Mouse (Mus musculus) embryonic facial prominence, embryonic 11.5 days (tissue): ENCODE data around the gene Speer4d. TPM values are rescaled to one million over a fixed set of nuclear protein-coding genes. Genes with fewer than 3 reads are reported as not detected.
A peak's percentile ranks its signal among the peaks of the same experiment; 100 is the strongest.
"Not testable (repeated sequence)": the region's sequence is repeated elsewhere in the genome, so short reads cannot be mapped to it uniquely, and the experiment has no call there.

Source experiments
- ATAC-seq: fragments of 200-750 bp; cut with Nextera tagmentation; replicated peaks from 2 replicates; pipeline ENCODE4 v1.8.0; 2017; ENCODE audit warnings: low read depth; ENCODE audit not compliant: insufficient number of reproducible peaks, low FRiP score, low TSS enrichment
- DNase-seq: peaks from one replicate; pipeline ENCODE4 v3.0.0-alpha.2; 2015; ENCODE audit warnings: low spot score
- H3K27ac ChIP-seq: fragments of 300-500 bp; sonication (generic); replicated peaks from 2 replicates; pipeline ENCODE4 v1.5.1; 2014; ENCODE audit warnings: mild to moderate bottlenecking, low read depth, low read length, control low read depth
- H3K27me3 ChIP-seq: fragments of 300-500 bp; sonication (generic); 2 replicates; pipeline ENCODE4 v1.6.1; 2014; ENCODE audit warnings: mild to moderate bottlenecking, low read length, moderate library complexity, mixed read lengths; ENCODE audit not compliant: control insufficient read depth, insufficient read depth
- H3K36me3 ChIP-seq: fragments of 300-500 bp; sonication (generic); replicated peaks from 2 replicates; pipeline ENCODE4 v1.6.1; 2014; ENCODE audit warnings: low read depth, mild to moderate bottlenecking, low read length, moderate library complexity, mixed read lengths; ENCODE audit not compliant: control insufficient read depth, insufficient read depth
- H3K4me1 ChIP-seq: fragments of 300-500 bp; sonication (generic); 2 replicates; pipeline ENCODE4 v1.6.1; 2014; ENCODE audit warnings: low read length, mixed read lengths; ENCODE audit not compliant: control insufficient read depth, insufficient read depth
- H3K4me2 ChIP-seq: fragments of 300-500 bp; sonication (generic); 2 replicates; pipeline ENCODE4 v1.6.1; 2014; ENCODE audit warnings: low read depth, mild to moderate bottlenecking, control low read depth, low read length, moderate library complexity
- H3K4me3 ChIP-seq: fragments of 300-500 bp; sonication (generic); 2 replicates; pipeline ENCODE4 v1.5.1; 2014; ENCODE audit warnings: low read depth, low read length, control low read depth
- H3K9ac ChIP-seq: fragments of 300-500 bp; sonication (generic); replicated peaks from 2 replicates; pipeline ENCODE4 v1.6.1; 2014; ENCODE audit warnings: mild to moderate bottlenecking, control low read depth, low read length
- H3K9me3 ChIP-seq: fragments of 300-500 bp; sonication (generic); replicated peaks from 2 replicates; pipeline ENCODE4 v1.6.1; 2016; ENCODE audit warnings: mild to moderate bottlenecking, low read length, inconsistent platforms, mixed read lengths; ENCODE audit not compliant: control insufficient read depth
- WGBS: fragments of 180-500 bp; shearing (Covaris S2); extraction: QIAGEN DNeasy Blood & Tissue Kit; methylation state at CpG from one replicate; pipeline ENCODE4 v1.1.7; 2014; 5-methylcytosine and 5-hydroxymethylcytosine counted together
- polyA plus RNA-seq: library from polyadenylated mRNA; unstranded; fragments of >200 nt; fragmentation: Nextera tagmentation; extraction: Ambion mirVana; gene quantifications from 2 replicates; pipeline ENCODE4 v1.2.1, GENCODE M21; 2014

Gene Speer4d
- polyA plus RNA-seq, 1 experiment from 2014 or later = not detected

GRCm38 (mm10) chr5:15616195-15616594 is 2.7 kb upstream of the Speer4d start:
- not testable (repeated sequence) for H3K27ac ChIP-seq, H3K4me2 ChIP-seq, DNase-seq, ATAC-seq, H3K4me1 ChIP-seq, H3K27me3 ChIP-seq, H3K9ac ChIP-seq, H3K36me3 ChIP-seq, H3K9me3 ChIP-seq, H3K4me3 ChIP-seq
- WGBS = 73% methylated on average over 3 of the region's 3 CpGs

GRCm38 (mm10) chr5:15628136-15628535 is 9.3 kb downstream of the Speer4d start:
- DNase-seq = not testable (repeated sequence)
- 25% methylated on average over 1 of the region's 1 CpGs for WGBS

GRCm38 (mm10) chr5:15630068-15630467 is 11.2 kb downstream of the Speer4d start:
- not testable (repeated sequence) for H3K27ac ChIP-seq, H3K36me3 ChIP-seq, H3K27me3 ChIP-seq, ATAC-seq, H3K4me3 ChIP-seq, H3K9ac ChIP-seq, H3K9me3 ChIP-seq, H3K4me1 ChIP-seq, H3K4me2 ChIP-seq
- WGBS = 35% methylated on average over 5 of the region's 5 CpGs
- DNase-seq = peak; percentile 18

More at GRCm38 (mm10) chr5:15628136-15628535, 9.3 kb downstream of the Speer4d start:
- H3K4me3 ChIP-seq, H3K27me3 ChIP-seq, ATAC-seq, H3K27ac ChIP-seq, H3K4me2 ChIP-seq, H3K9ac ChIP-seq, H3K36me3 ChIP-seq, H3K4me1 ChIP-seq, H3K9me3 ChIP-seq: not testable (repeated sequence)

GRCm38 (mm10) chr5:15637637-15638036 is 18.8 kb downstream of the Speer4d start:
- H3K4me1 ChIP-seq, H3K9ac ChIP-seq, DNase-seq, H3K27me3 ChIP-seq, H3K36me3 ChIP-seq, H3K4me3 ChIP-seq, H3K4me2 ChIP-seq, H3K27ac ChIP-seq, H3K9me3 ChIP-seq: not testable (repeated sequence)
- peak; percentile 78; the same call in 1 of the 2 replicates for ATAC-seq
- WGBS = 63% methylated on average over 2 of the region's 2 CpGs

- H3K36me3 ChIP-seq, H3K4me1 ChIP-seq, H3K4me3 ChIP-seq, H3K27ac ChIP-seq, H3K27me3 ChIP-seq, H3K9ac ChIP-seq, H3K9me3 ChIP-seq, H3K4me2 ChIP-seq, ATAC-seq: not testable (repeated sequence)
- WGBS = 28% methylated on average over 6 of the region's 6 CpGs
- peak; percentile 25 for DNase-seq
Measured at GRCm38 (mm10) chr5:15645707-15646106, 26.8 kb downstream of the Speer4d start.

- not testable (repeated sequence) for H3K27ac ChIP-seq, H3K27me3 ChIP-seq, H3K9ac ChIP-seq, H3K4me2 ChIP-seq, H3K4me1 ChIP-seq, ATAC-seq, H3K9me3 ChIP-seq, H3K4me3 ChIP-seq, H3K36me3 ChIP-seq
- WGBS = 86% methylated on average over 2 of the region's 2 CpGs
- peak; percentile 8 for DNase-seq
Measured at GRCm38 (mm10) chr5:15652334-15652733, 33.5 kb downstream of the Speer4d start.

- DNase-seq, H3K9me3 ChIP-seq, H3K36me3 ChIP-seq, H3K27ac ChIP-seq, H3K9ac ChIP-seq, ATAC-seq, H3K4me1 ChIP-seq, H3K4me2 ChIP-seq, H3K4me3 ChIP-seq, H3K27me3 ChIP-seq: not testable (repeated sequence)
- WGBS = 58% methylated on average over 1 of the region's 1 CpGs
Measured at GRCm38 (mm10) chr5:15656959-15657358, 38.1 kb downstream of the Speer4d start, which contains the start of gene 4930572O03Rik. 4930572O03Rik (minus strand) TSS chr5:15657059.

- H3K36me3 ChIP-seq, ATAC-seq, H3K27me3 ChIP-seq, H3K4me1 ChIP-seq, H3K27ac ChIP-seq, H3K9me3 ChIP-seq, H3K4me2 ChIP-seq, DNase-seq, H3K4me3 ChIP-seq, H3K9ac ChIP-seq: not testable (repeated sequence)
- WGBS = 70% methylated on average over 7 of the region's 7 CpGs
Measured at GRCm38 (mm10) chr5:15663847-15664246, 45.0 kb downstream of the Speer4d start.
